19 mouse cellular contexts compared by ENCODE assay signal in the genomic region with DNA sequence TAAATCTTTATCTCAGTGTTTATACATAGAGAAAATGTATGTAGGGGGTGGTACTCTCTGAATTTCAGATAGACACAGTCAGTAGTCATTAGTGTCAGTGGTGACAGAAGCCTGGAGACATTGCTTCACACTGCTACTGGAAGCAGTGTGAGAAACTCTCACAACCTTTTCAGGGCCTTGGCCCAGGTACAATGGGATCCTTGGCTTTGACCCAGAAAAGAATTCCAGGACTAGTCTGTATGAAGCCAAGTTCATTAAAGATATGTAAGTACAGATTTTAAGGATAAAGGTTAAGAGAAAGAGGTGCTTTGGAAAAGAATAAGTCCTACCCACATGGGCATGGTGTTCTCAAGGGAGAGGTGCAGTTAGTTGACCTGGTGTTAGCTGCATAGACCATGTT. TPM values are rescaled to one million over a fixed set of nuclear protein-coding genes. Genes with fewer than 3 reads are reported as not detected.
DNase-seq lines count a peak whose midpoint lies in the region; ATAC-seq lines count a peak whose summit lies in the region.
"Had no signal": no experiment of that assay in that cellular context is flagged by ENCODE, and none has a peak within 500 bp of the region (broad histone marks: within the 10 kb centered on the region; RNA-seq: fewer than 3 reads in every experiment).

No protein-coding gene starts in this region.

- no peak for ATAC-seq in activated CD4-positive, CD25-positive, alpha-beta regulatory T cell, adult 4 months
- ATAC-seq: CD4-positive, CD25-positive, alpha-beta regulatory T cell, adult 4 months; forebrain, embryonic 14.5 days; forebrain, embryonic 16.5 days; Patski had no signal

- peak; percentile 25 for DNase-seq in adrenal gland, postnatal 10 days
- DNase-seq in adrenal gland, postnatal 25 days = no peak
- peak; percentile 51 for DNase-seq in adipocyte (ENCODE audit: low spot score)
- DNase-seq in gonadal fat pad, adult 2 months (ENCODE audit: low read depth) = peak; percentile 49
- DNase-seq: adrenal gland, adult 8-10 months; adrenal gland, postnatal 36 days; B cell, adult 2 months; cerebellum, adult 11-12 months; cerebellum, adult 2 months; cerebellum, adult 9-10 months; cerebellum, postnatal 10 days; cerebellum, postnatal 25 days had no signal

RNA-seq across cellular contexts. Expression of gene Shisal2a, which starts 11.1 kb away (rescaled TPM):
- 1 to 10 TPM; 2.7 to 5.9 TPM for total RNA-seq in adrenal gland, postnatal 10 days (2021)
- total RNA-seq in adrenal gland, postnatal 25 days (2021) = 4.1 and 4.5 TPM in 2 replicates
- polyA plus RNA-seq in gonadal fat pad, adult 2 months (2012; rRNA removed) = 0.79 and 1.3 TPM in 2 replicates
- not detected for polyA plus RNA-seq in activated CD4-positive, CD25-positive, alpha-beta regulatory T cell, adult 4 months (2017; shearing (Covaris generic))
- total RNA-seq: CH12.LX, G1E had no signal
- polyA plus RNA-seq: CD4-positive, CD25-positive, alpha-beta regulatory T cell, adult 4 months; G1E; Patski had no signal

RNA-seq across cellular contexts. Expression of gene Gpx7, which starts 12.5 kb away (rescaled TPM):
- 10 to 100 TPM; 18.2 to 20.5 TPM for total RNA-seq in adrenal gland, postnatal 10 days (2021)
- total RNA-seq in adrenal gland, postnatal 25 days (2021) = 7.3 and 8.7 TPM in 2 replicates
- 29.4 and 31.5 TPM in 2 replicates for polyA plus RNA-seq in gonadal fat pad, adult 2 months (2012; rRNA removed)
- 1 to 10 TPM; 1.7 to 4.3 TPM for polyA plus RNA-seq in activated CD4-positive, CD25-positive, alpha-beta regulatory T cell, adult 4 months (2017; shearing (Covaris generic))
- total RNA-seq: CH12.LX had no signal
- polyA plus RNA-seq: G1E, Patski had no signal
